22 mouse cellular contexts compared by ENCODE assay signal in the genomic region with DNA sequence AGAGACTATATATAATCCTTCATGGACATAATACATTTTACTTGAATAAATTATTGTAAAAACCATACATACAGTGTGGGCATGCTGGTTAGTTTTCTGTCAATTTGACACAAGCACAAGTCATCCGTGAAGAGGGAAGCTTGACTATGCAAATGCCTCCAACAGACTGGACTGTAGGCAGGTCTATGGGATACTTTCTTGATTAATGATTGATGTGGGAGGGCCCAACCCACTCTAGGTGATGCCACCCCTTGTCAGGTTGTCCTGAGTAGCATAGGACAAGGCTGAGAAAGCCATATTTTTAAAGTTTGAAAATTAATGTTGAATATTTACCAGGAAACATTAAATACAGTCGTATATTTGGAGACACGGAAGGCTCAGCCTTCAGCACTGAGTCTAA. TPM values are rescaled to one million over a fixed set of nuclear protein-coding genes. Genes with fewer than 3 reads are reported as not detected.
"Had no signal": no experiment of that assay in that cellular context is flagged by ENCODE, and none has a peak within 500 bp of the region (broad histone marks: within the 10 kb centered on the region; RNA-seq: fewer than 3 reads in every experiment).

No protein-coding gene starts in this region.

- H3K27ac ChIP-seq: lung, embryonic 15.5 days; macrophage; midbrain, embryonic 13.5 days; midbrain, embryonic 15.5 days; neural tube, embryonic 12.5 days; stomach, embryonic 15.5 days; stomach, postnatal 0 days had no signal

- ATAC-seq: lung, postnatal 0 days; midbrain, embryonic 13.5 days; midbrain, embryonic 15.5 days had no signal

- H3K9me3 ChIP-seq: lung, embryonic 15.5 days; megakaryocyte, embryonic 14.5 days; midbrain, embryonic 13.5 days; midbrain, embryonic 15.5 days; neural tube, embryonic 12.5 days; stomach, embryonic 15.5 days had no signal

- H3K27me3 ChIP-seq: lung, embryonic 15.5 days; midbrain, embryonic 13.5 days; midbrain, embryonic 15.5 days; neural tube, embryonic 12.5 days; stomach, embryonic 15.5 days had no signal

- DNase-seq: lung, adult 2 months; lung, postnatal 14 days; lung, postnatal 36 days; right cerebral cortex, postnatal 14 days; thymus, adult 2 months; thymus, postnatal 25 days; thymus, postnatal 4 days had no signal

- H3K4me2 ChIP-seq: lung, embryonic 15.5 days; midbrain, embryonic 11.5 days; midbrain, embryonic 13.5 days; midbrain, embryonic 15.5 days; neural tube, embryonic 12.5 days; stomach, embryonic 15.5 days had no signal

- H3K4me1 ChIP-seq: lung, embryonic 15.5 days; midbrain, embryonic 13.5 days; midbrain, embryonic 15.5 days; neural tube, embryonic 12.5 days; stomach, embryonic 15.5 days had no signal

- H3K4me3 ChIP-seq: lung, embryonic 15.5 days; megakaryocyte, embryonic 14.5 days; midbrain, embryonic 13.5 days; midbrain, embryonic 15.5 days; neural tube, embryonic 12.5 days; stomach, embryonic 15.5 days had no signal

- H3K9ac ChIP-seq: lung, embryonic 15.5 days; midbrain, embryonic 13.5 days; midbrain, embryonic 15.5 days; neural tube, embryonic 12.5 days; stomach, embryonic 15.5 days had no signal

- H3K36me3 ChIP-seq: lung, embryonic 15.5 days; midbrain, embryonic 13.5 days; midbrain, embryonic 15.5 days; neural tube, embryonic 12.5 days; stomach, embryonic 15.5 days had no signal

RNA-seq across cellular contexts. Expression of gene BC051665, which starts 5.6 kb away (rescaled TPM):
- polyA plus RNA-seq: lung, adult 2 months; lung, embryonic 15.5 days; lung, postnatal 0 days; macrophage; midbrain, embryonic 11.5 days; midbrain, embryonic 13.5 days; midbrain, embryonic 15.5 days; midbrain, postnatal 0 days; neural tube, embryonic 12.5 days; neural tube, embryonic 14.5 days; spleen, adult 2 months; stomach, embryonic 15.5 days; stomach, postnatal 0 days; testis, adult 2 months; thymus, adult 2 months; urinary bladder, adult 2 months had no signal

RNA-seq across cellular contexts. Expression of gene Ctsll3, which starts 22.1 kb away (rescaled TPM):
- polyA plus RNA-seq: lung, adult 2 months; lung, embryonic 15.5 days; lung, postnatal 0 days; macrophage; midbrain, embryonic 11.5 days; midbrain, embryonic 13.5 days; midbrain, embryonic 15.5 days; midbrain, postnatal 0 days; neural tube, embryonic 12.5 days; neural tube, embryonic 14.5 days; spleen, adult 2 months; stomach, embryonic 15.5 days; testis, adult 2 months; thymus, adult 2 months; urinary bladder, adult 2 months had no signal
